Mouse (Mus musculus) ES-Bruce4 (cell line): ENCODE results near the gene Sprtn. TPM values are rescaled to one million over a fixed set of nuclear protein-coding genes. Genes with fewer than 3 reads are reported as not detected.

Experiments
- H3K27ac ChIP-seq: 2 replicates; pipeline ENCODE4 v1.5.1; 2012; ENCODE audit warnings: low read length, inconsistent platforms; ENCODE audit not compliant: insufficient read depth
- H3K27me3 ChIP-seq: 2 replicates; pipeline ENCODE4 v1.6.1; 2012; ENCODE audit warnings: mild to moderate bottlenecking, low read length, inconsistent platforms; ENCODE audit not compliant: control insufficient read depth, poor library complexity, insufficient read depth, severe bottlenecking
- H3K36me3 ChIP-seq: 2 replicates; pipeline ENCODE4 v1.6.1; 2012; ENCODE audit warnings: inconsistent platforms, mild to moderate bottlenecking, low read length, moderate library complexity; ENCODE audit not compliant: control insufficient read depth, poor library complexity, insufficient read depth, severe bottlenecking
- H3K4me1 ChIP-seq: one replicate; pipeline ENCODE4 v1.8.1; 2011; ENCODE audit warnings: low read length; ENCODE audit not compliant: control insufficient read depth, insufficient read depth
- H3K4me3 ChIP-seq: 2 replicates; pipeline ENCODE4 v1.5.1; 2011; ENCODE audit warnings: low read depth, mild to moderate bottlenecking, low read length
- H3K9ac ChIP-seq: 2 replicates; pipeline ENCODE4 v1.6.1; 2012; ENCODE audit warnings: low read depth, mild to moderate bottlenecking, inconsistent platforms; ENCODE audit not compliant: poor library complexity, severe bottlenecking
- H3K9me3 ChIP-seq: replicated peaks from 2 replicates; pipeline ENCODE4 v1.6.1; 2012; ENCODE audit warnings: mild to moderate bottlenecking, low read length, inconsistent platforms; ENCODE audit not compliant: control insufficient read depth, poor library complexity, insufficient read depth, severe bottlenecking
- CTCF ChIP-seq: IDR thresholded peaks from one replicate; pipeline ENCODE4 v1.8.1; 2011; ENCODE audit warnings: low read depth, low read length
- EP300 ChIP-seq: IDR thresholded peaks from 2 replicates; pipeline ENCODE4 v1.6.1; 2011; ENCODE audit warnings: low read depth, low read length; ENCODE audit not compliant: insufficient read depth
- POLR2A ChIP-seq: IDR thresholded peaks from one replicate; pipeline ENCODE4 v1.8.1; 2011; ENCODE audit warnings: low read length; ENCODE audit not compliant: insufficient read depth
- polyA plus RNA-seq: library from polyadenylated mRNA; stranded (reverse); fragments of >200 nt; gene quantifications from 2 replicates; pipeline ENCODE4 v1.2.4, GENCODE M21; 2011; ENCODE audit warnings: low read depth; ENCODE audit not compliant: missing spikeins, insufficient read depth, insufficient read length

The Sprtn gene
- polyA plus RNA-seq, 1 experiment = 14.3 TPM

DNA sequence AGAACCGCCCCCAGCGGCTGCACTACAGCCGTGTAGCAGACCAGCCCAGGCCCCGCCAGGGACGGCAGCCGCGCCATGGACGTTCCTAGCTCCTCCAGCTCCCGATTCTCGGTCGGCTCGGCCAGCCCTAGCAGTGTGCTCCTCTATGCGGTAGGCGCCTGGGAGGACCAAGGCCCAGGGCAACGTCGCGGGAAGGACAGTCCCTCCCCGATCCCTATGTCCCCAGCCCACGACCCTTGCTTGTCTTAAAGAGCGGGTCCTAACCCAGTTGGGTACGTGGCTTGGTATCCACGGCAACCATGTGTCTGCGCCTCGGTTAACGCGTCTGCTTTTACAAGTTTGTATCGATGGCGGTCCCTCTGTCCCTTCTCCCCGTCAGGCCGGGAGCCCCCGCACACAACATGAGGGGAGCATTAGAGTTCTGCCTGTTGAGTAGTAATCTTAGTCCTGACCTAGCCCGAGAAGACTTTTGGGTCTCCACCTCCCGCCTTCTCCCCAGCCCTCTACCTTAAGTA lies 34.5 kb upstream of the Sprtn start:
- TF ChIP-seq EP300 (no peak), CTCF (no peak), POLR2A (no peak)
- Histone ChIP-seq H3K27ac (no peak overlapping the region), H3K27me3 (no peaks in the 10 kb centered on the region), H3K9me3 (no peaks in the 10 kb centered on the region), H3K4me3 (peak overlapping the region; percentile 96), H3K4me1 (peaks cover 1% of the 10 kb centered on the region), H3K9ac (peak overlapping the region; percentile 92), H3K36me3 (peaks cover 29% of the 10 kb centered on the region)

DNA sequence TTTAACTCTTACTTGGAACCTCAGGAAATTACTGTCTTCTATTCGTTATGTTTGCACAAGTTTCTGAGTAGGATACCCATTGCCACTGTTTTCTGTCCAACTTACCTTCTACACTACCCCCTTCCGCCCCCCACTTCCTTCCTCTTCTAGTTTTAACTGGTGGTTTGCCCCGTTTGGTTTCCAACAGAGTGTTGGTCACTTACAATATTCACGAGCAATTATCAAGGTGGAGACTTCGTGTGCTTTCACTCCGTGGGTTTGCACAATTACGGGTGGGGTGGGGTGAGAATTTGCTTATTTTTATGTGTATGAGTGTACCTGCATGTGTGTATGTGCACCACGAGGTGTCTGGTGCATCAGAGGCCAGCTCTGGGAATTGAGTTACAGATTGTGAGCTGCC lies 34.0 kb upstream of the Sprtn start:
- Histone ChIP-seq H3K4me1 (peaks cover 1% of the 10 kb centered on the region), H3K27ac (no peak overlapping the region), H3K4me3 (peak overlapping the region; percentile 96), H3K9me3 (no peaks in the 10 kb centered on the region), H3K36me3 (peaks cover 24% of the 10 kb centered on the region), H3K27me3 (no peaks in the 10 kb centered on the region), H3K9ac (peak overlapping the region; percentile 92)
- no peak for TF ChIP-seq CTCF
- TF ChIP-seq POLR2A = no peak
- no peak for TF ChIP-seq EP300

DNA sequence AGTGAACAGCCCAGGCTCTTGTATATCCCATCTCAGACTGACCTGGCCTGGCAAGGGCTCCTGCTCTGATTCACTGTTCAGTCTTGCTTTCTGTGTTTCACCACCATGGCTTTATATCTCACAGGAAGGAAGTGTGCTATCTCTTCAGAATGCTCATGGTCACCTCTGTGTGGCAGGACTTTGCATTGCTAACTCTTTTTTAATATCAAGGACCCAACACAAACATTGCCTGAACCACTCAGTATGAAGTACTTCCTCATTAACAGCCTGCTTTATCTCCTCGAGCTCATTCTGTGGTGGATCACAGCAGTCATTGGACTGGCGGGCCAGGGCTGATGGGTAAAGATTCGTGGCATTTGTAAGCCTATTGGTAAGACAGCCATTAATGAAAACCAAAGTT lies 31.0 kb upstream of the Sprtn start:
- TF ChIP-seq EP300 = no peak
- TF ChIP-seq POLR2A = no peak
- no peak for TF ChIP-seq CTCF
- Histone ChIP-seq H3K27me3 (no peaks in the 10 kb centered on the region), H3K9me3 (no peaks in the 10 kb centered on the region), H3K9ac (no peak overlapping the region), H3K4me1 (no peaks in the 10 kb centered on the region), H3K27ac (no peak overlapping the region), H3K4me3 (no peak overlapping the region), H3K36me3 (peaks cover 9% of the 10 kb centered on the region)

DNA sequence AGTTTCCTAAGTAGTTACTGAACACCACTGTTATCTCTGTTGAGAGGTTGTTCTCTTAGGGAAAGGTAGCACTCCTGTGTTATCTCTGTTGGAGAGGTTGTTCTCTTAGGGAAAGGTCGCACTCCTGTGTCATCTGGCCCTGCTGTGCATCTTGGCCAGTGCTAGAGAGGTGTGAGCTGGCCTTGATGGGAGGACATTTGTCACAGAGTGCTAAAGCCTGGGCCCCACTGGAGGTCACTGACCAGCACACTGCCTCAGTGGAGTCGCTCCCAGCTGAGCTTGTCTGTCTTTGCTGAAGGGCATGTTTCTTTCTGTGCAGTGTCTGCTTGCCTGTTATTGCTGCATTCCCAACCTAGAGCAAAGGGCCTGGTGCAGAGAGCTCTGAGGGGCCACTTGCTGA lies 30.6 kb upstream of the Sprtn start:
- Histone ChIP-seq H3K4me3 (no peak overlapping the region), H3K4me1 (no peaks in the 10 kb centered on the region), H3K36me3 (peaks cover 9% of the 10 kb centered on the region), H3K27me3 (no peaks in the 10 kb centered on the region), H3K9ac (no peak overlapping the region), H3K27ac (no peak overlapping the region), H3K9me3 (no peaks in the 10 kb centered on the region)
- TF ChIP-seq POLR2A (no peak), EP300 (no peak), CTCF (no peak)

DNA sequence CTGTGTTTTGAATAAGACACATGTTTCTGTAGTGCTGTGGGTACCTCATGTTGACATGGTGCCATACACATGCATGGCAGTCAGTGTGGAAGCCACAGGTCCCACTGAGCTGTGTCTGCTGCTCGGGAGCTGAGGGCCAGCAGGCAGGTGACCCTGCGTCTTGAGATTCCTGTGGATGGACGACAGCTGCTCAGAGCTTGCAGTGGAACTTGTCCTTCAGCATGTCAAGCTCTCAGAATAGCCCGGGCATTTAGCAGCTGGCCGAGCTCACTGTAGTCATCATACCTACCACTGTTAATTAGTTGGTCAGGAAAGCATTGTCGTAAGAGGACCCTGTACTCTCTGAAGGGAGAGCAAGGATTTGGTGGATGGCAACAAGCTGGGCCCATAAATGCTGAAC lies 28.0 kb upstream of the Sprtn start:
- TF ChIP-seq POLR2A (no peak), CTCF (no peak), EP300 (no peak)
- Histone ChIP-seq H3K27ac (no peak overlapping the region), H3K27me3 (no peaks in the 10 kb centered on the region), H3K9ac (no peak overlapping the region), H3K4me3 (no peak overlapping the region), H3K36me3 (peaks cover 26% of the 10 kb centered on the region), H3K4me1 (no peaks in the 10 kb centered on the region), H3K9me3 (no peaks in the 10 kb centered on the region)

DNA sequence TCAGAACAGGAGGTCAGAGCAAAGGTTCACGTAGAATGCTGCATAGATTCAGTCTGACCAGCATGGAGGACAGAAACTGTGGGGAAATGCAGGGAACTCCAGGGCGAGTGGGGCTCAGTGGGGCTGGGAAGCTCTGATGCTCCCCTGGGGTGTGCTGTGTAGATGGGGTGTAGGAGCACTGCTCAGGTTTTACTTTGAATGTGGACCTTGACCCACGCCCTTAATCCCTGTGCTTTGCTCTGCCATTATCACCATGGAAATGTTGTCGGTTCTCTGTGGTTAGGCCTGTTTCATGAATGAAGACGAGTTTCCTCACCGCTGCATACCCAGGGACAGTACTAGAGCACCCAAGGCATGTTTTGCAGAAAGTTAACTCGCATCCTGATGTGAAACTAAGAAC lies 26.2 kb upstream of the Sprtn start:
- no peaks in the 10 kb centered on the region for H3K9me3 ChIP-seq
- H3K9ac ChIP-seq = no peak overlapping the region
- peaks cover 41% of the 10 kb centered on the region for H3K36me3 ChIP-seq
- TF ChIP-seq POLR2A (no peak), EP300 (no peak), CTCF (no peak)
- H3K4me1 ChIP-seq = no peaks in the 10 kb centered on the region
- H3K27ac ChIP-seq = no peak overlapping the region
- H3K4me3 ChIP-seq = no peak overlapping the region
- no peaks in the 10 kb centered on the region for H3K27me3 ChIP-seq
